Mouse (Mus musculus): ENCODE measurements at regions not wholly inside any gene's neighbourhood (a gene's known extent, or its start where the extent isn't known, plus 50 kb on each side); places are given as distances from the start of the nearest gene placed in this dataset.

DNA sequence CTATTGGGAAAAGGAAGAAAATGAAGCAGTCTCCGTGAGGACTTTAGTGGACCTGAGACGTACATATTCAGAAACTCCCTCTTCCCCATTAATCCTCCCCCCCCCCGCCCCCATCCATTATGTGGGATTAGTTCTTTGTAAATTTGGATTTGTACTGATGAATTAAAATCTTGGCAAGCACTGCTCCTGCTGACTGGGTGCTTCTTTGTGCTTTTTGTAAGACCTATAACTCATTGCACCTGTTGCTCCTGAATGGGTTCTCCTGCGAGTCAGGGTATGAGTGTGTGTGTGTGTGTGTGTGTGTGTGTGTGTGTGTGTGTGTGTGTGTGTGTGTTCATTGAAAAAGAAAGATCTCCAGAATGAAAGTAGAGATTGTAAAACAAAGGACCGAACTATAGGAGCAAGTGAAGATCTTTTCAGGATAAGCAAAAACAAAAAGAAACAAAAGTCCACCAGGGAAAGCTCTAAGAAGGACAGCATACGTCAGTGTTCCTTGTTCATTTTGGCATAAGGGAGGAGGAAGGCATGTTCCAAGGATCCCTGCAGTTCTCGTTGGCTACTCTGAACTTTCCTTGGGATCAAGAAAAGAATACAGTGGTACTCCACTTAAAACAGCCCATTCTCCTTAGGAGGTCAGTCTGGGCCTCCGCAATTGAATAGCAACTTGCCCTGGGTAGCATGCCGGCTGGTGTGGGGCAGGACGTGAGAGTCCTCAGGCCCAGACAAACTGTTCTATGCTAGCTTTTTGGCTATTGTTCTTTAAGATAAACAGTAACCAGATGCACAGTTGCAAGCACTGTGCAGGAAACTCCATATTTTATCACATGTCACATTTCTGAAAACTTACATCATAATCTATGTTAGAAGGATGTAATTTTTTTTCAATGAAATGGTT, 131.9 kb upstream of the Zfp462 start:
- DNase-seq (ENCODE audit: low spot score in 2 of 2), result no peak

DNA sequence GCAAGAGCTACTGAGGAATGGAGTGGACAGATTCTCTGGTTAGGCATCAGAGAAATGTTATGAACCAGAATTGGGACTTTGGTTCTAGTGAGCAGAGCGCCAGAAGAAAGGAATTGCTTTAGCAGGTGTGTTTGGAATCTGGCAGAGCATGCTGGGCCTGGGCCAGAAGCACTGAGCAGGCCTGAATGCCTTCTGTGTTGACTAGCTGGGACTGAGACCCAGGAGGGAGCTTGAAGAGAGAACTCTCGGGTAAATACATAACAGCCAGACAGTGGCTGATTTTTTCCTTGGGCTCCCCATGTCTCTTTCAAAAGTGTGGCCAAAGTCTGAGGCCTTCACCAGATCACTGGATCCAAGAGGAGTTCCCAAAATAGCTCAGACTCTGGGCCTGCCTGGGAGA, 107.5 kb upstream of the Zfp462 start:
- DNase-seq (ENCODE audit: low spot score in 2 of 2), result peak in 1 of 2 experiments; percentile 22

DNA sequence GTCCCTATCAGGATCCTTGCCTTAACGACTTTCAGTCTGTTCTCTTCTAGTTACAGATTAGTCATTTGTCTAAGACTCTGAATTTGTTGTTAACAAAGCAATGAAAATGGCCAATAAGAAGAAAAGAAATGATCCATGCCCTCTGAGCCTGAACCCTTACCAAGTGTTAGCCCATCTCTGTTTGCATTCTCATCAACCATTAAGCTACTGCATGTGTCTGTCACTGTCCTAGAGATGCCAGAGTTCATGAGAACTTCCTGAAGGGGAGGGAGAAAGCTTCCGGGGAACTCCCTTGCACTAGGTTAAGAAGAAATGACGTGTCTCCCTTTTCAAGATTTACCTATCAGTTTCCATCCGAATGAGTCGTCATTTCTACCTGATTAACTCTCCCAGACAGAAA, 106.7 kb upstream of the Zfp462 start:
- DNase-seq (ENCODE audit: low spot score in 2 of 2), result no peak

- DNase-seq (ENCODE audit: low spot score in 2 of 2), result no peak
Observed at GRCm38 (mm10) chr4:54838794-54839193, 106.1 kb upstream of the Zfp462 start.

GRCm38 (mm10) chr4:54852991-54853925, 91.6 kb upstream of the Zfp462 start:
- no peak for DNase-seq (ENCODE audit: low spot score in 2 of 2)

DNA sequence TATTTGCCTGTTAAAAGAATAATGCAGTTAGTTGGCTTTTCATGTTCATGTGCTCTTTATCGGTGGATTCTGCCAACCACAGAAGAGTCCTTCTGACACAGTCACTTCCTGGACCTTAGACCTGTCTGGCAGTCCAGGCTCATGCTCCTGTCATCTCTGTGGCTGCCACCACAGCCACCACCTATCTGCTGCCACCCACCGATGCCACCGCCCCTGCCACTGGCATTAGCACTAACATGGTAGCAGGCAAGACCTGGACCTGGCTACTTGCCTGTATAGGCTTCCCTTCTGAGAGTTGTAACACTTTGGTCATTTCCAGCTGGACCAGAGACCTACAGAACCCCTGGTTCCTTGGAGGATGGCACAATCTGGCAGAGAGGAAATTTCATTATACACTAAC, 86.2 kb upstream of the Zfp462 start:
- DNase-seq (ENCODE audit: low spot score in 2 of 2), result no peak

GRCm38 (mm10) chr4:54866062-54866461, 78.8 kb upstream of the Zfp462 start:
- no peak for DNase-seq (ENCODE audit: low spot score in 2 of 2)

DNA sequence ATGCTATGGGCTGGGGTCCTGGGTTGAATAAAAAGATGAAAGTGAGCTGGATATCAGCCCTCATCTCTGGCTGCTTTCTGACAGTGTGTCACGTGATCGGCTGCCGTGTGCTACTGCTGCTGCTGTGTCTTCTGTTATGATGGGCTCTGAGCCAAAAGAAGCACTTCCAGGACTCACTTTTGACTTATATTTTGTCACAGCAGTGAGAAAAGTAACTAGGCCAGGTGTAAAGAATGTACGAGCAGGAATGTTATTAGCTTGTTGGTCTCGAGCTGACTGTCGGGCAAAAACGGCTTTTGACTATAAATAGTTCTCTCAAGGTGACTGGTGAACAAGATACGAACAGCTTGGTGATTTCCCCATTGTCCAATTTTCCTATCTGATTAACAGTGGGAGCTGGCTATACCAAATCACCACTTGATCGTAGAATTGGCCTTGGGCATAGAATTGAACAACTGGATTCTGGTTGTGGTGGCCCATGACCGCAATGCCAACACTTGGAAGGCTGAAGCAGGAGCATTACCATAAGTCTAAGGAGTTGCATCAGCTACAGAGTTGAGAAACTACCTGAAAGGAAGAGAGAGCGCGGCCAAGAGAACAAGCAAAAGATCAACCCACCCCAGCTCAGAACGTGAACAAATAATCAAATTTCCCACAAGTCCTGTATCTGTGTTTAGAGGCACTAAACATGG, 70.6 kb upstream of the Zfp462 start:
- no peak for DNase-seq (ENCODE audit: low spot score in 2 of 2)

- no peak for DNase-seq (ENCODE audit: low spot score in 2 of 2)
Observed at GRCm38 (mm10) chr4:54875506-54875905, 69.3 kb upstream of the Zfp462 start.

DNA sequence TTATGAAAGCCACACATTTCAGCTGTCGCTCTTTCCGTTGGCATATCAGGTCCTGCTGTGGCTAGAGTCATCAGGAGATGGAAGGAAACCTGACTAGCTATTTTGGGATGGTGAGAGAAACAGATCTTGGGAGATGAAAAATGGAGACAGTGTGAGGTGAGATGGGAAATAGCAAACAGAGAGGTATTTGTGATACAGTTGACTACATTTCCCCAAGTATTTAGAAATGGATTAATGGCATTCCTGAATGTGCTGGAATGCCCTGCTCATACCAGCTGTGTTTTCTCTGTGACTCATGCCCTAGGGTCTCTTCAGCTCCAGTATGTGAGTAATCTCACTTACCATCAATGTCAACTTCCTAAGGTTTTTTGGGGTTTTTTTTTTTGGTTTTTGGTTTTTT, 67.5 kb upstream of the Zfp462 start:
- DNase-seq (ENCODE audit: low spot score in 2 of 2), result no peak

DNA sequence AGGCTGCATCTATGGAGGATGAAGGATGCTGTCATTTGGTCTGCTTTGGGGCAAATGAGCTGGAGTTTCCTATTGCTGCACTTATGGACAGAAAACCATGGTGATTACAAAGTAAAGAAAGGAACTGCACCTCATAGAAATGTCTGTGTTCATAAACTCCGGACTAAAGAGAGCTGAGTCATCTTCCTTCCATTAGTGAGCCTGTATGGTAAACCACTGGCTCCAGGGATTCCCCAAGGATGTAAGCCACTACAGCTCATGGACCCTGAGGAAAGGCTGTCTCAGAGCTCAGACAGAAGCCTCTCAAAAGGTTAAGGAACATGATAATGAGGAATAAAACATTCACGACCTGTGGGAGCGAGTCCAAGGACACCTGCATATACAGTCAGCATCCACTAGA, 66.3 kb upstream of the Zfp462 start:
- DNase-seq (ENCODE audit: low spot score in 2 of 2), result no peak

DNA sequence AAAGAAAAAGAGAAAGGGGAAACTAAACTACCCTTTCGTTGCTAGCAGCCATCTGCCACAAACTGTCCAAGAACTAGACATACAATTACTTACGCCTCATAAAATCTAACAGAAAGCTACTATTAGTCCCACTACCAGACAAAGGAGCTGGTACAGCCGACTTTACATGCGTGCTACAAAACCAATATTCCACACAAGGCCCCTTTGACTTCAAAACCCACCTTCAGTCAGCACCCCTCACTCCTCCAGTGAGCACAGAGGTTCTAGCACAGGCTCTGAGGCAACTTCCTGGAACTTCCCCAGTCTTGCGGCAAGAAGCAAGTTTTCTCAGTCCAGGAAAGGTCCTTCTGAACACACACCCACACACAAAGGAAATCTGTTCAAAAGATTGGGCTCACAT, 51.6 kb upstream of the Zfp462 start:
- DNase-seq (ENCODE audit: low spot score in 2 of 2), result no peak
